Mouse (Mus musculus): ENCODE measurements at regions not wholly inside any gene's neighbourhood (a gene's known extent, or its start where the extent isn't known, plus 50 kb on each side); places are given as distances from the start of the nearest gene placed in this dataset.

DNA sequence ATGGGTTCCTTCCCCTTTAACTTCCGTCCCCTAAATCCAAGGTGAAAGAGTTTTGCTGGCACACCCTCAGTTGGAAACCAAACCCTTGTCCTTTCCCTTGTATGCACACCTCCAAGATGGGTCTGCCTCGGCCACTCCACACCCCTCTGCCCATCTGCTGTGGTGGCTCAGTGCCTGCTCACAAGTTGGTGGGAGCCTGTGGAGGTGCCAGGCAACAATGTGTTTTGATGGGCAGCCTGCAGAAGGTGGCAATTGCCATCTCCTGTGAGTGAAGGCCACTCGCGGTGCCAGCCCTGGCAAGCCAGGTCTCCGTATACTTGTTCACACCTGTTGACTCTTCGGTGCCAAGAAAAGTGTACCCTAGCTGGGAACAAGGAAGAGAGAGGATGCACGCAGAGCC lies 344.8 kb downstream of the Rps6kc1 start:
- H3K27me3 ChIP-seq (ENCODE audit: poor library complexity, severe bottlenecking) = no peaks in the 10 kb centered on the region
- no peak for DNase-seq (ENCODE audit: extremely low spot score, low spot score)
- no peaks in the 10 kb centered on the region for H3K9me3 ChIP-seq
- no peak overlapping the region for H3K27ac ChIP-seq
- 94% methylated on average over 7 of the region's 7 CpGs for WGBS
- H3K4me3 ChIP-seq = no peak overlapping the region
- H3K4me1 ChIP-seq = peaks cover 23% of the 10 kb centered on the region
- H3K36me3 ChIP-seq (replicated peaks) = no peaks in the 10 kb centered on the region

- WGBS = 53% methylated on average over 13 of the region's 13 CpGs
- no peak for DNase-seq (ENCODE audit: extremely low spot score, low spot score)
Observed at GRCm38 (mm10) chr1:190562865-190563457, 348.6 kb downstream of the Rps6kc1 start.

GRCm38 (mm10) chr1:190560086-190560485 lies 351.5 kb downstream of the Rps6kc1 start:
- no peaks in the 10 kb centered on the region for H3K9me3 ChIP-seq
- H3K36me3 ChIP-seq (replicated peaks) = no peaks in the 10 kb centered on the region
- H3K27me3 ChIP-seq (ENCODE audit: poor library complexity, severe bottlenecking) = no peaks in the 10 kb centered on the region
- no peak overlapping the region for H3K4me3 ChIP-seq
- H3K4me1 ChIP-seq = peaks cover 23% of the 10 kb centered on the region
- no peak for DNase-seq (ENCODE audit: extremely low spot score, low spot score)
- 82% methylated on average over 9 of the region's 9 CpGs for WGBS
- H3K27ac ChIP-seq = no peak overlapping the region

More at GRCm38 (mm10) chr1:190562865-190563457, 348.6 kb downstream of the Rps6kc1 start:
- Histone ChIP-seq H3K4me1 (peaks cover 23% of the 10 kb centered on the region), H3K36me3 (replicated peaks) (no peaks in the 10 kb centered on the region), H3K27ac (no peak overlapping the region), H3K27me3 (ENCODE audit: poor library complexity, severe bottlenecking) (no peaks in the 10 kb centered on the region), H3K4me3 (no peak overlapping the region), H3K9me3 (no peaks in the 10 kb centered on the region)

- H3K9me3 ChIP-seq = no peaks in the 10 kb centered on the region
- no peak for DNase-seq (ENCODE audit: extremely low spot score, low spot score)
- H3K36me3 ChIP-seq (replicated peaks) = no peaks in the 10 kb centered on the region
- 55% methylated on average over 2 of the region's 2 CpGs for WGBS
- no peaks in the 10 kb centered on the region for H3K4me1 ChIP-seq
- 0 out of 2 replicates have a peak overlapping the region, but pooled peaks have one; percentile 20 for H3K27ac ChIP-seq
- no peaks in the 10 kb centered on the region for H3K27me3 ChIP-seq (ENCODE audit: poor library complexity, severe bottlenecking)
- H3K4me3 ChIP-seq = no peak overlapping the region
Observed at GRCm38 (mm10) chr1:190541892-190542291, 369.7 kb downstream of the Rps6kc1 start.

GRCm38 (mm10) chr1:190532879-190533676 lies 362.6 kb upstream of the Prox1 start:
- WGBS = 31% methylated on average over 10 of the region's 10 CpGs
- H3K4me1 ChIP-seq = peaks cover 32% of the 10 kb centered on the region
- H3K4me3 ChIP-seq = no peak overlapping the region
- peaks cover 6% of the 10 kb centered on the region for H3K27me3 ChIP-seq (ENCODE audit: poor library complexity, severe bottlenecking)
- H3K9me3 ChIP-seq = no peaks in the 10 kb centered on the region
- H3K36me3 ChIP-seq (replicated peaks) = no peaks in the 10 kb centered on the region
- H3K27ac ChIP-seq = peak overlapping the region; percentile 81
- DNase-seq (ENCODE audit: extremely low spot score, low spot score) = peak; percentile 40

- WGBS = 89% methylated on average over 6 of the region's 6 CpGs
- Histone ChIP-seq H3K4me3 (no peak overlapping the region), H3K4me1 (peaks cover 38% of the 10 kb centered on the region), H3K36me3 (replicated peaks) (no peaks in the 10 kb centered on the region), H3K9me3 (no peaks in the 10 kb centered on the region), H3K27ac (no peak overlapping the region), H3K27me3 (ENCODE audit: poor library complexity, severe bottlenecking) (peaks cover 15% of the 10 kb centered on the region)
- DNase-seq (ENCODE audit: extremely low spot score, low spot score) = no peak
Observed at GRCm38 (mm10) chr1:190531224-190531623, 360.7 kb upstream of the Prox1 start.

DNA sequence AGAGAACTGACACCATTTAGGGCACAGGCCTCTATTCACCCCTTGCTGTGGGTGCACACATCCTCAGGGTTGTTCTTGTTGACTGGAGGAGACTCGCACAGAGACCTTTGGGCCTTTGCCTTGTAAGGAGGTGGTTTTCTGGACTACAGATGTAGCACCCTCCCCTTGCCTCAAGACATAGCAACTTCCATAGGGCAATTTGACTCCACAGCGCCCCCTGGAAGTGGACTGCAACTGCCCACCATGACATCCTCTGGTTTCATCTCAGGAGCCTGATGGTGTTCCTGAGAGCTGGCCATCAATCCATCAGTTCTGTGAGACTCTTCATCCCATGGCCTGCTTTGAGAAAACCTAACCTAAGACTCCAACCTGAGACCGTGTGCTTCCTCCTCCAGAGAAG lies 359.6 kb upstream of the Prox1 start:
- Histone ChIP-seq H3K27ac (no peak overlapping the region), H3K9me3 (no peaks in the 10 kb centered on the region), H3K27me3 (ENCODE audit: poor library complexity, severe bottlenecking) (peaks cover 26% of the 10 kb centered on the region), H3K4me3 (no peak overlapping the region), H3K36me3 (replicated peaks) (no peaks in the 10 kb centered on the region), H3K4me1 (peaks cover 35% of the 10 kb centered on the region)
- no peak for DNase-seq (ENCODE audit: extremely low spot score, low spot score)
- 71% methylated on average over 3 of the region's 3 CpGs for WGBS

GRCm38 (mm10) chr1:190527545-190528137 lies 357.1 kb upstream of the Prox1 start:
- 91% methylated on average over 7 of the region's 7 CpGs for WGBS
- no peak for DNase-seq (ENCODE audit: extremely low spot score, low spot score)
- H3K4me3 ChIP-seq = no peak overlapping the region

DNA sequence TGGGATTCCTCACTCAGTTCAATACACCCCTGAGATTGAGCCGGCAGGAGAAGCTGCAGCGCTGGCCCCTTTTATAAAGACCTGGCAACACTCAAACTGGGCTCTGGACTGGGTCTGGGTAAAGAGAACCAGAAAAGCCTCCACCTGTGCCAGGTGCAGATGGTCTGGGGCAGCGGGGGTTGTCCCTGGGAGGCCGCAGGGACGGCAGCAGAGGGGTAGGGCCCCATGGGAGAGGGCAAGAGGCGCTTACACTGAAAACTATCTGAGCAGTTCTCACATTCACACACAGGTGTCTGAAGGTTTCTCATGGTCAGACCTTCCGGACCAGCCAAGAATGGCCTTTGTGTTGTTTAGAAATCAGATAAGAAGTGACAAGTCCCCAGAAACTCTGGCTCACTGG lies 356.1 kb upstream of the Prox1 start:
- H3K4me1 ChIP-seq = peaks cover 6% of the 10 kb centered on the region
- DNase-seq (ENCODE audit: extremely low spot score, low spot score) = no peak
- H3K9me3 ChIP-seq = no peaks in the 10 kb centered on the region
- WGBS = 19% methylated on average over 7 of the region's 7 CpGs
- no peak overlapping the region for H3K4me3 ChIP-seq
- H3K27me3 ChIP-seq (ENCODE audit: poor library complexity, severe bottlenecking) = peaks cover 26% of the 10 kb centered on the region
- H3K27ac ChIP-seq = no peak overlapping the region
- H3K36me3 ChIP-seq (replicated peaks) = no peaks in the 10 kb centered on the region

More at GRCm38 (mm10) chr1:190527545-190528137, 357.1 kb upstream of the Prox1 start:
- Histone ChIP-seq H3K27ac (no peak overlapping the region), H3K9me3 (no peaks in the 10 kb centered on the region), H3K27me3 (ENCODE audit: poor library complexity, severe bottlenecking) (peaks cover 26% of the 10 kb centered on the region), H3K36me3 (replicated peaks) (no peaks in the 10 kb centered on the region), H3K4me1 (peaks cover 12% of the 10 kb centered on the region)

DNA sequence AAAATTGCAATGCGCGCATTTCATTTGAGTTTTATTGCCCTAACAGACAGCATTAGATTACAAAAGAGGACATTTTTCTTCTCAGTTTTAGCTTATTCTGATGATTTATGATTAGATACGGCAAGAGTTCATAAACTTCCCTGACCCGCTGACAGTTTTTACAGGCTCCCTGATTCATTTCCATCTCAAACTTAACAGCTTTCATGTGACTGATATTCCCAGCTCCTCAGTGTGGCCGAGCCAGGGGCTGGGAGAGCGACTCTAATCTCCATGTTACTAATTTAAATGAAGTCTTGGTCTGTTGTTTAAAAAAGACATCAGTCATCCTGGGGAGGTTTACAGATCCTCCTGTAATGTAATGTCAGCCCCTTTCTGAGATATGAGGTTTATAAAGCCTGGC lies 355.5 kb upstream of the Prox1 start:
- Histone ChIP-seq H3K27ac (no peak overlapping the region), H3K4me1 (peaks cover 6% of the 10 kb centered on the region), H3K4me3 (no peak overlapping the region), H3K27me3 (ENCODE audit: poor library complexity, severe bottlenecking) (peaks cover 26% of the 10 kb centered on the region), H3K36me3 (replicated peaks) (no peaks in the 10 kb centered on the region), H3K9me3 (no peaks in the 10 kb centered on the region)
- no peak for DNase-seq (ENCODE audit: extremely low spot score, low spot score)
- 77% methylated on average over 6 of the region's 6 CpGs for WGBS

DNA sequence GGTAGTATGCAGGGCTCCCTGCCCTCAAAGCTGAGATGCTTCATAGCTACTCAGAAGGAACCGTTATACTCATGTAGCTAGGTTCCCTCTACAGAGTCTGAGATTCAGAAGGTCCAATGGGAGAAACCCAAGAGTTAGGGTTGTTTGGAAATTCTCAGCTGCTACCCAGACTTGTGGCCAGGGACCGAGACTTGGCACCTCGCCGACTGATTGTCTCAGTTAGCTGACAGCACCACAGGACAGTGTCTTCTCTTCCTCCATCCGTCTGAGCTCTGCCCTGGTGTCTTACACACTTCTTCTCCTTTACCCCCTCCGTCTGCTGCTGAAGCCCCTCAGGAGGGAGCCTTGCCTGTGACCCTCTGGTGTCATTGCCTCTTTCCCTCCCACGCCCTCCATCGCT lies 329.6 kb upstream of the Prox1 start:
- Histone ChIP-seq H3K9me3 (no peaks in the 10 kb centered on the region), H3K36me3 (replicated peaks) (no peaks in the 10 kb centered on the region), H3K27ac (no peak overlapping the region), H3K4me3 (no peak overlapping the region), H3K27me3 (ENCODE audit: poor library complexity, severe bottlenecking) (no peaks in the 10 kb centered on the region), H3K4me1 (no peaks in the 10 kb centered on the region)
- 94% methylated on average over 8 of the region's 8 CpGs for WGBS
- DNase-seq (ENCODE audit: extremely low spot score, low spot score) = no peak

- H3K36me3 ChIP-seq (replicated peaks) = no peaks in the 10 kb centered on the region
- no peaks in the 10 kb centered on the region for H3K9me3 ChIP-seq
- DNase-seq (ENCODE audit: extremely low spot score, low spot score) = no peak
- H3K4me3 ChIP-seq = no peak overlapping the region
- 89% methylated on average over 4 of the region's 4 CpGs for WGBS
- no peaks in the 10 kb centered on the region for H3K4me1 ChIP-seq
- H3K27me3 ChIP-seq (ENCODE audit: poor library complexity, severe bottlenecking) = no peaks in the 10 kb centered on the region
- no peak overlapping the region for H3K27ac ChIP-seq
Observed at GRCm38 (mm10) chr1:190497474-190497873, 327.0 kb upstream of the Prox1 start.

Measured in forebrain, embryonic 10.5 days (tissue).